Mouse (Mus musculus) thymus, postnatal 0 days (tissue): ENCODE measurements around the gene Fam222a. TPM values are rescaled to one million over a fixed set of nuclear protein-coding genes. Genes with fewer than 3 reads are reported as not detected.
A peak's percentile ranks its signal among the peaks of the same experiment; 100 is the strongest.

Experiments
- DNase-seq: peaks from one replicate; pipeline ENCODE4 v3.0.0-alpha.2; 2015; ENCODE audit warnings: low spot score
- polyA plus RNA-seq: library from polyadenylated mRNA; unstranded; fragments of >200 nt; fragmentation: Nextera tagmentation; extraction: Ambion mirVana; gene quantifications from 2 replicates; pipeline ENCODE4 v1.2.1, GENCODE M21; 2015

Fam222a gene
- polyA plus RNA-seq, result 1.6 and 2.3 TPM in 2 replicates

GRCm38 (mm10) chr5:114567565-114568197 is at the start of gene Fam222a:
Gene Fam222a, plus strand, starts transcription at chr5:114568016.
- DNase-seq, result peak; percentile 84

- DNase-seq, result no peak
Observed at GRCm38 (mm10) chr5:114528355-114528754, 39.5 kb upstream of the Fam222a start.

GRCm38 (mm10) chr5:114530337-114530736 is 37.5 kb upstream of the Fam222a start:
- no peak for DNase-seq

- DNase-seq, result no peak
Observed at GRCm38 (mm10) chr5:114532055-114532454, 35.8 kb upstream of the Fam222a start.

GRCm38 (mm10) chr5:114537308-114538020 is 30.4 kb upstream of the Fam222a start:
- no peak for DNase-seq

GRCm38 (mm10) chr5:114538021-114538405 is 29.8 kb upstream of the Fam222a start:
- no peak for DNase-seq

- no peak for DNase-seq
Observed at GRCm38 (mm10) chr5:114538752-114539151, 29.1 kb upstream of the Fam222a start.

GRCm38 (mm10) chr5:114539766-114540165 is 28.1 kb upstream of the Fam222a start:
- DNase-seq, result no peak

GRCm38 (mm10) chr5:114541656-114542445 is 26.0 kb upstream of the Fam222a start:
- no peak for DNase-seq

- no peak for DNase-seq
Observed at GRCm38 (mm10) chr5:114543656-114544055, 24.2 kb upstream of the Fam222a start.

GRCm38 (mm10) chr5:114544205-114544604 is 23.6 kb upstream of the Fam222a start:
- DNase-seq, result no peak

- DNase-seq, result no peak
Observed at GRCm38 (mm10) chr5:114545076-114545475, 22.7 kb upstream of the Fam222a start.

GRCm38 (mm10) chr5:114548976-114549375 is 18.8 kb upstream of the Fam222a start:
- DNase-seq, result no peak

GRCm38 (mm10) chr5:114549770-114550169 is 18.0 kb upstream of the Fam222a start:
- no peak for DNase-seq

- DNase-seq, result peak; percentile 64
Observed at GRCm38 (mm10) chr5:114550431-114550830, 17.4 kb upstream of the Fam222a start.

GRCm38 (mm10) chr5:114550886-114551492 is 16.8 kb upstream of the Fam222a start:
- peak; percentile 23 for DNase-seq

- DNase-seq, result no peak
Observed at GRCm38 (mm10) chr5:114552507-114553208, 15.2 kb upstream of the Fam222a start.

GRCm38 (mm10) chr5:114553706-114554105 is 14.1 kb upstream of the Fam222a start:
- no peak for DNase-seq

GRCm38 (mm10) chr5:114555424-114555823 is 12.4 kb upstream of the Fam222a start:
- DNase-seq, result no peak

- DNase-seq, result no peak
Observed at GRCm38 (mm10) chr5:114556109-114556508, 11.7 kb upstream of the Fam222a start.
